Mouse (Mus musculus) megakaryocyte, adult 5-6 weeks (primary cell): Measurements from ENCODE around the gene Ppm1h. TPM values are rescaled to one million over a fixed set of nuclear protein-coding genes. Genes with fewer than 3 reads are reported as not detected.

Experiments used
- ATAC-seq: 2 replicates; pipeline ENCODE4 v1.8.0; 2016; ENCODE audit warnings: mild to moderate bottlenecking, inconsistent platforms; ENCODE audit not compliant: poor library complexity, severe bottlenecking
- total RNA-seq, 2 experiments: library from RNA; stranded (forward) in 1 of 2; stranded (reverse) in 1 of 2; fragments of 153-499, 151-499 nt in 1 of 2; fragments of 221-1000, 200-1000 nt in 1 of 2; gene quantifications; 2 replicates each; pipeline versions ENCODE4 v1.2.3 to v1.2.4; 2015 to 2017

Gene Ppm1h
- total RNA-seq, 2 experiments from 2014 or later: 27.9 to 31.8 TPM

DNA sequence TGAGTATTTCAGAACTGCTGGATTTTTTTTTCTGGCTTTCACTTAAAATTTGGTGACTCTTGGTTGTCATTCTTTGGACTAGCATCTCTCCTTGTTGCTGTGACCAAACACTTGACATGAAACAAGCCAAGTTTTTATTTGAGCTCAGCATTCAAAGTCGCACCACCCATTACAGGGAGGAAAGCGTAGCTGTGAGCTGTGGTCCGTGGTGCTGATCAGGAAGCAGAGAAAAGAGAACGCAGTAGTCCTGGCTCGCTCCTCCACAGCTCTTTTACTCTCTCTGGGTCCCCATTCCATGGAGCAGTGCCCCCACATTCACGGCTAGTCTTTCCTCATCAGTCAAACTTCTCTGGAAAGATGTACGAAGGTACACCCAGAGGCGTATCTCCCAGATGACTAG is 87.4 kb downstream of the Ppm1h start:
- no peak for ATAC-seq

DNA sequence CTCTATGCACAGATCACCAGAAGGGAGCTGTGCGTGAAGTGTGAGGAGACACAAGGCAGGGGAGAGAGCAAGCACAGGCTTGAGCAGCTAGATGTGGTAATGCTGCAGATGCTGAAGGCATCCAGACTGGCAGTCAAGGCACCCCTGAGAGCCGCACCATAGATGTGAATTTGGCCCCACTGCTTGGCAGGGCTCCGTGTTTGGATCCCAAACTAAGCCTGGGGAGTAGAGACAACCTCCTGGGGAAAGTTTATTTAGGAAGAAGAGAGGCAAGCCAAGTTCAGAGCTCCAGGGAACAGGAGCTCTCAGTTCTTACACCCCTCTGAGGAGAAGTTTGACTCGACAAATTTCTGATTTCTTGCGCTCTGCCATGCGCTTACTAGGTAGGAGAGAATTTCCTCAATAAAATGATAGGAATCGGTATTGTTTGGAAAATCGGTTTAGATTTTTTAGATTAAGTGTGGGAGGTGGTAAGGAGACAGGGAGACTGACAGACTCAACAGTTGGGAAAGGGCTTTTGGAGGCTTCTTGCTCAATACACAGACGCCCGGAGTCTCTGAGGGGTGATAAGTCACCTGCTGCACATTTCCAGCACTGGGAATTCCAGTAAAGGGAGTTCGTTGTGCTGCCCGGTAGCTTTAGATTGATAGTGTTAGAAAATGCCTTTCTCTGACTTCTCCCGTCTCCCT is 89.8 kb downstream of the Ppm1h start:
- ATAC-seq: no peak

DNA sequence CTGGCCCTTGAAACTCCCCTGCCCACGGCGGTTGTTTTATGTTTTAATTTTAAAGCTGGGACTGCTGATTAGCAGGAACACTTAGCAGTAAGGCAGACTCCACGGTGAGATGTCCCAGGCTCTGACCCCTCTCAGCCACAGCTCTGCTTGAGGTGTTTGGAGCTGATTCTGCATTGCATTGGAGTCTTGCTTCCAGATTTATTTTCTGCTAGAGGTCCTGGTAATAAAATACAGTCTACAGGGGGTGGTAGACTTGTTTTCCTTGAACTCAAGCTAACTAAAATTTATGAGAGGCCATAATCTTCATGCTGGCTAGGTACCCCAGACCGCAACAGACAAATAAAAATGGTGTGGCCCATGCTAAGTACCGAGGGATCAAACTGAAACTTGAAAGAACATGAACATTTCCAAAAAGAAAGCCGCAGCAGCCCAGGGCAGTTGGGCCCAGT is 90.4 kb downstream of the Ppm1h start:
- no peak for ATAC-seq

DNA sequence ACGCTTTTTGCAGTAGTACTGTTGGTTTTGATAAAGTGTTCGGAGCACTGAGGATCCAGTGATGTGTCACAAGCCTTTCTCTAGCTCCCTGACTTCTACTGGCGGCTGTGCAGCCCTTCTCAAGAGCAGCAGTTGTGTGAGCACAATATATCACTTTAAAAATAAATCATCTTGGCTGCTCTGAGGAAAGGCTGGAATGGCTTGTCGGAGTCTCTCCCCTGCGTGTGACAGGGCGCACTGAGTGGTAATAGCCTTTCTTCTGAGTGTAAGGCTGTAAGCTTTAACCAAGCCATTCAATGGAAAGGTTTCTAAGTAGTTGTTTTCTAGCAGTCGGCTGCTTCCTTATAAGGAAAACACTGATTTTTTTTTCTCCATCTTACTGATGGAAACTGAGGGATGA is 91.8 kb downstream of the Ppm1h start:
- ATAC-seq: no peak

DNA sequence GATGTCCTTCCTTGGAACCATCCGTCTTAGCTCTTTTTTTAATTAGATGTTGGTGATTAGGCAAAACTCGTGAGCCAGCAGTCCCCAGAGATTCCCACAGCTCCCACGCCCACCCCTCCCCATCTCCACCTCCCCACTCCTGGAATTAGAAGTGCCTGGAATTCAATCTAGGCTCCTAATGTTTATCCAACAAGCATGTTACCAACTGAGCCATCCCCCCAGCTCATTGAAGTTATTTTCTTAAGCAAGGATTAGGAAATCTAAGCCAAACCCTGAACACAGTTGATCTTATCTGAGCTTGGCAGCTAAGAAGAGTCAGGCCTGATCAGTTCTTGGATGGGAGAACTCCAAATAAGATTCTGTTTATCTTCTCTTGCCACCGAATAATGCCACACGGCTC is 92.4 kb downstream of the Ppm1h start:
- ATAC-seq: no peak

DNA sequence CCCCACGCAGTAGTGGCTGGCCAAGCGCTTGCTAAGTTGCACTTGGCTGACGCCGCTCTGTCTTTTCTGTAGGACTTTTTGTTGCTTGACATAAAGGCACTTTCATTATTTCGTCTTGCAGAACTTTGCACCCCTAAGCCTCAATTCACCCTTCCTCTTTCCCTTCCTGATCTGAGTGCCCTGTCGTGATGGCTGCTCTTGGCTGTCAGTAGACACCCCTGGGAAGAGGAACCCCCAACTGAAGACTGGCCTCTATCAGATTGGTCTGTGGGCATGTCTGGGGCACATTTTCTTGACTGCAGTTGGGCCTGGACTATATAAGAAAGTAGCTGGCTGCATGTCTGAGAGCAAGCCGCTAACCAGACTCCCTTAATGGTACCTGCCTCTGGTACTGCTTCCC is 95.6 kb downstream of the Ppm1h start:
- ATAC-seq: peak; percentile 97

DNA sequence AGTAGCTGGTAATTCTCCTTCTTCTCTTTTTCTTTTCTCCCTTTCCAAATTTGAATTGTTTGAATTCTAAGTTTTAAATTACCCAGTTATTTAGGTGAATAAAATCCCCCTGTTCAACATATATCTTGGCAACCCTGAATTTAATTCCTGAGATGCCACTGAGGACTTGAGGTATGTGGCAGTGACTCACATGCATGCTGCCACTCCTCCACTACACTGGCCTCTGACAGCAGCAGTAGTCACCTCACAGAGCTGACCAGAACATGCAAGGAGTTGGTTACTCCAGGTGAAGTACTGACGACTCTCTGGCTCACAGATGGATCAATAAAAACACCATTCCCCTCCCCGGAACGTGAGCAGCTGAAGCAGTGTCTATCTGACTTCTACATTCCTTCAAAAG is 98.9 kb downstream of the Ppm1h start:
- no peak for ATAC-seq

DNA sequence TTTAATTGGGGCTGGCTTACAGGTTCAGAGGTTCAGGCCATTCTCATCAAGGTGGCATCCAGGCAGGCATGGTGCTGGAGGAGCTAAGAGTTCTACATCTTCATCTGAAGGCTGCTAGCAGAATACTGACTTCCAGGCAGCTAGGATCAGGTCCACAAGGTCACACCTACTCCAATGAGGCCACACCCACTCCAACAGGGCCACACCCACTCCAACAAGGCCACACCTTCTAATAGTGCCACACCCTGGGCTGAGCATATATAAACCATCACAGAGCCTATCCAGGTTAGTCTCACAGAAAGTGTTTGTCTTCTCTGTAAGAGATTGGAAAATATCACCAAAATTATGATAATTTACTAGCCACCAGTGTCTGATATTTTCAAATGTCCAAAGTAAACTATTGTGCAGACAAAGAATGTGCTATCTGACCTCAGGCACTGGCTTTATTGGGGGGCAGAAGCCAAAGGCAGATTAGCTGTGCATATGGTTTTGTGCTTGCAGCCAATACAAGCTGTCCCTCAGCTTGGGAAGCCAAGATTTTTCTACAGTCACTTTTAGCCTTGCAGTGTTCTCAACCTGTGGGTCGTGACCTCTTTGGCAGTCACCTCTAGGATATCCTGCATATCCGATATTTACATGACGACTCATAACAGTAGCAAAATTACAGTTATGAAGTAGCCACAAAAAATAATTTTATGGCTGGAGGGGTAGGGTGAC is 99.5 kb downstream of the Ppm1h start:
- ATAC-seq: no peak

DNA sequence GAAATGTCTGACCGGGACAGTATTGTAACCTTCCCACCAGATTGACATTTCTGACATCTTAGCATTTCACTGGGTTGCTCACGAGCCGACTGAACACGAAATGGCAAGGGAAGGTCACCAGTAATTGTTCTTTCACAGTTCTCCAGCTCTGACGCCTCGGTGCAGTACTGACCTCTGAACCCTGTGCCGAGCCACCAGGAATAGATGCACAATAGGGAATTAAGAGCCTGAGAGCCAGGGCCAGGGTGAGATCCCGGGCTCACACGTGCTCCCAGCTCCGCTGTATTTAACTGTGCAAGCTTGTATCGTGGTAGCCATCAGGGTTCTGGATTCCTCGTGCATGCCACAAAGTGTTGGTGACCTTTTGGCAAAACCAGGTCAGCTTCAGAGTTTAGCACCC is 100.8 kb downstream of the Ppm1h start:
- no peak for ATAC-seq

DNA sequence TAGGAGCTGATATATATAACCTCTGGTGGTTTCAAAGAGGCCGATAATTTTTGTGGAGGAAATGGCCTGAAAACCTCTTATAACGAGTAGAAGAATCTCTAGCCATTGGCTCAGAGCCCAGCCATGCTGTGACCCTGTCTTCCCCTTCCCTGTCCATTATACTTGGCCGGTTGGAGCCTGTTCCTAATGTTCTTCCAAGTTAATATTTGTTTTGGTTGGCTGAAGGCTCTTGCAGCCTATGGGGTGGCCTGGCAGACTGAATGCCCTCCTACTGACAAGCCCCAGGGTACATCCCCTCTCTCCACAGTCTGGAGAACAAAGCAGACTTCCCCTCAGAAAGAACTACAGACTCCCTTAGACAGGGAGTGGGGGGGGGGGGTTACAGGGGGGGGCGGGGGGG is 104.2 kb downstream of the Ppm1h start:
- ATAC-seq: no peak

DNA sequence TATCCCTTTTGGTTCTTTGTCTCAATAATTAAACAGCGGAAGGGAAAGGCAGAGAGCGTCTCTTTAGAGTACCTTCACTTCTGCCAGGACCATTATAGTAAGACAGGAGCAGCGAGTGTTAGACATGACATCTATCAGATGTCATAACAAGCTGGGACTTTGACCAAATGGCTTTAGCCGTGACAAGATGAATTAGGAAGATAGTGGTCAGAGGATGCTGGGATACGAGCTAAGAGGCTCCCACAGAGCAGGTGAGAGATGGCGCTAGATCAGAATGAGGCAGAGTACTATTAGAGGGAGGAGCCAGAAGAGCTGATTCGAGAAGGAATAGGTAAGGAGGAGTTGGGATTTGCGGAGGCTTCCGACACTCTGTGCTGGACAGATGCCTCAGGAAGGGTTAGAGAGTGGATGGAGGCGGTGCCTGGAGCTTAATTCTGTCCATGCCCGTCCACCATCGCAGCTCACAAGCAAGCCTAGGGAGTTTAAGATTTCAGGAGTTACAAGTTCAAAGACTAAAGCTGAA is 111.1 kb downstream of the Ppm1h start:
- ATAC-seq: no peak

DNA sequence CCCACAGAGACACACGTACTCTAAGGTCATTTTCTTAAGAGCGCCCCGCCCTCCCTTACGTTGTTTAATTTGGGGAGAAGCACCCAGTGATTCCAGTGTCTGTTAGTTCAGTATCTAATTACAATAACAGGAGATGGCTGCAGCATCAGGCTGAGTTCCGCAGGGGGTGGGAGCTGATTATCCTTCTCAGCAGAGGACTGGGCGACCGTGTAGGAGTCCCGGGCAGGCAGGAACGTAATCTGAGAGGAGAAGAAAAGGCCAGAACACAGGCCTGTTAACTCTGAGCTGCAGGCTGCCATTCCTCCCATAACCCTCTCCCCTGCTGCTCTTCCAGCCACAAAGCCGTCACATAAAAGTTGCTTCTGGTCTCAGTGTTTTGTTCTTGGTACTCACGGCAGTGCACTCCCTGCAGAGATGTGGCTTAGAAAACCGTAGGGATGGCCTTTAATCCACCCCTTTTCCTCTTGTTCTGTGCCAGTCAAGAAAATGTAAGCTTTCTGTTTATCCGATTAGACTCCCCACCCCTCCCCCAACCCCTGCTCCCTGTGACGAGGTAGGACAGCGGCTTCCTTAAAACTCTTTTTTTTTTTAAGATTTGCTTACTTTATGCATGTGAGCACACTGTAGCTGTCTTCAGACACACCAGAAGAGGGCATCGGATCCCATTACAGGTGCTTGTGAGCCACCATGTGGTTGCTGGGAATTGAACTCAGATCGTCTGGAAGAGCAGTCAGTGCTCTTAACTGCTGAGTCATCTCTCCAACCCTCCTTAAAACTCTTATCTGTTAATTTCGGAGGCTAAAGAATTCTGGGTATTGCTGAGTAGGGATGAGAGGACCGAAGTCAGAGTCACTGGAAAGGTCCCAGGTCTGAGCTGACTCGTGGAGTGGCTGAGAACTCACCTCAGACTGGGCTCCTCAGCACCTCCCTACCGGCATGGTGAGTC is 113.7 kb downstream of the Ppm1h start:
- ATAC-seq: peak; percentile 29

DNA sequence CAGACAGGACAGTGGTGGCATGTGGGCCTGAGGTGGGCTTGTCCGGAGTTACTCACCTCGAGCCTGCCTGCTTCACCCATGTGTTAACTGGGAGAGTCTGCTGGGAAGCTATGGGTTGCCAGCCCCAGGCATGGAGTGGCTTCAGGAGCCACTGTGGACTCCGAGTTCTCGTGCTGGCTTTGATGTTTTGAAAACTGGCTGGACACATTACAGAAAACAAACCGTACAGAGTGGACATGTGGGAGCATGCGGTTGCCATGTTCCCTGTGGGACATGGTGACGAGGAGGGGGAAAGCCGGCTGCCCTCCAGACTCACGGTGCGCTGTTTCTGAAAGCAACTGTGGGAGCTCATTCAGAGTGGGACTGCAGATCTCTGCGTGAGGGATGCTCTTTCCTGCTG is 114.6 kb downstream of the Ppm1h start:
- ATAC-seq: no peak

DNA sequence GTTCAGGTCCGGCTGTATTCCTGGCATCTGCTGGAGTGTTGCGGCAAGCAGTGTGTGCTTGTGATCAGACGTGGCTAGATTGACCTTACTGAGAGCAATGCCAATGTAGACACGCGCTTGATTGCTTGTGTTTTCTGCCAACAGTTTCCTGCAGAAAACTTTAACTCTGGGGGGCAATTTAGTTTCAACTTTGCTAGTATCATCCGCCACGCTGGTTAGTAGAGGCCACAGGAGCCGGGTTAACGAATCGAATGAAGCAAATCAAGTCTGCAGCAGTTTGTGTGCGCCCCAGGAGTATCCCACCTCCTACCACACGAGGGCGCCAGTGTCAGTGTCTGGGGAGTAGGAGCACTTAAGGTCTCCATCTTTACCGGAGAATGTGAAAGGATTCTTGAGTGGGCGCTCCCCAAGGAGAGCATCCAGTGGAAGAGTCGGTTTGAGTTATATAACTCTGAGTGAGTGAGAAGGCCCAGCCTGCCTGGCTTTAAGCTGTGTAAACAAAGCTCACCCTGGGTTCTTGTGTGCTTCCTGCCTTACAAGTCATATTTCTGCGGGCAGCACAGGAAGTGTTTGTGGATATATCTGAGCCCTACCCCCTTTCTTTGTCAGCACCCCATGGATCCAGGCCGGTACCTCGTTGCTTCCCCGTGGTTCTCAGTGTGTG is 115.8 kb downstream of the Ppm1h start:
- ATAC-seq: peak; percentile 90

DNA sequence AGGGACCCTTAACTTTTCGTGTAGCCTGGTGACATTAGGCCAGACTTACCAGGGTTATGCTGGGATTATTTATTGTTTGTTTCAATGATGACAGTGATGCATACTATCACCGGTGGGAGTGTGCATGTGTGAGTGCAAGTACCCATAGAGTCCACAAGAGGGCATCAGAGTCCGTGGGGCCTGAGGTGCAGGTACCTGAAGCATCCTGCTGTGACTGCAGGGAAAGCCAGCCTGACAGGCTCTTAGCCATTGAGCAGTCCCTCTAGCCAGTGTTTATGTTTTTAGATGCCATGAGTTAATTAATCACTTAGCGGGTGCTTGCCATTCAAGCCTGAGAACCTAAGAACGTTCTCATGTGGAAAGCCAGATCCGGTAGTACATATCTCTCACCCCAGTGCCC is 119.4 kb downstream of the Ppm1h start:
- ATAC-seq: no peak

DNA sequence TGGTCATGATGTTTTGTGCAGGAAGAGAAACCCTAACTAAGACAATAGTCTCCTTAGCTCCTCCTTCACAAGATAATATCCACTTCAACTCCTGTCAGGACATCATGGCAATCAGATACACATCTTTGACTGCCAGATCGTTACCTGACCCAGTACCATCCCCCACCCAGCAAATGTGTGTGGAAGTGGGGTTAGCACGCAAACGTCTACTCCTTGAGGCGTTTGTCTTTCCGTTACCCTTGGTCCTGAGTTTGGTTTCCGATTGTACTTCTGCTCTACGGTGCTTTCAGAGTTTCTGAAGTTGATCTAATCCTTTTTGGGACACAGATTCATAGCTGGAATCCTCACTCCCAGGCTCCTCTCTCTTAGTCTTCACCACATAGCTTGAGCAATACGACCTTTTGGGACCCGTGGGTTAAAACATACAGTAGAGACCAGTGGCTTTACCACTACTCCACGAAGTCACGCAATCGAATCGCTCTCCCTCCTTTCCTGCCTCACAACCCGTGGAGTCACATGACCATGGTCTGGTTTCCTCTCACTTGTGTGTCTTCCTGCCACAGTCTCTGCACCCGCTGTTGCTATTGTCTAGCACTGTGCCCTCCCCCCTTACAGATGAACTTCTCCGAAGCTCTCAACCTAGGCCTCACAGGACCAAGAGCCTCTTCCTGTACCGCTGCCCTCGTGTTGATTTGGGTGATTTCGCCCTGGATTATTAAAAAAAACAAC is 121.6 kb downstream of the Ppm1h start:
- ATAC-seq: peak; percentile 73

DNA sequence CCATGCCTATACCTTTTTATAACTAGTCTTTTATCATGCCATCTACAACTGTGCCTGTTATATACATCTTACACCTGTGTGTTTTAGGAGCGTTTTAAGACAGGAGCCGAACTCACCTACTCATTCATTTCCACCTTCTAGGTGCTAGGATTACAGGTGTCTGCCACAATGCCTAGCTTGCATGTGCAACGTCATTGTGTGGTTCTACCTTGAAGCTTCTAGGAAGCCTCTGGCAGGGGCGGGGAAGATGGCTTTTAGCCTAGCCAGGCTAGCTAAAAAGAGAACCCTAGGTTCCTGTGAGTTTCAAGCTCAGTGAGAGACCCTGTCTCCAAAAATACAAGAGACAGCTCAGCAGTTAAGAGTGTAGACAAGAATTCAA is 122.2 kb downstream of the Ppm1h start:
- ATAC-seq: peak; percentile 48

DNA sequence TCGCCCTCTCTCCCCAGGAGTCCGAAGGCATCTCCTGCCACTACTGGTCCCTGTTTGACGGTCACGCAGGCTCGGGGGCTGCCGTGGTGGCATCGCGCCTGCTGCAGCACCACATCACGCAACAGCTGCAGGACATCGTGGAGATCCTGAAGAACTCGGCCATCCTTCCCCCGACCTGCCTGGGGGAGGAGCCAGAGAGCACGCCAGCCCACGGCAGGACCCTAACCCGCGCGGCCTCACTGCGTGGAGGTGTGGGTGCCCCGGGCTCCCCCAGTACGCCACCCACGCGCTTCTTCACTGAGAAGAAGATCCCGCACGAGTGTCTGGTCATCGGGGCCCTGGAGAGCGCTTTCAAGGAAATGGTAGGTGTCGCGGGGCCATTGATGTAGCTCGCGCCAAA is 123.7 kb downstream of the Ppm1h start:
- ATAC-seq: no peak

DNA sequence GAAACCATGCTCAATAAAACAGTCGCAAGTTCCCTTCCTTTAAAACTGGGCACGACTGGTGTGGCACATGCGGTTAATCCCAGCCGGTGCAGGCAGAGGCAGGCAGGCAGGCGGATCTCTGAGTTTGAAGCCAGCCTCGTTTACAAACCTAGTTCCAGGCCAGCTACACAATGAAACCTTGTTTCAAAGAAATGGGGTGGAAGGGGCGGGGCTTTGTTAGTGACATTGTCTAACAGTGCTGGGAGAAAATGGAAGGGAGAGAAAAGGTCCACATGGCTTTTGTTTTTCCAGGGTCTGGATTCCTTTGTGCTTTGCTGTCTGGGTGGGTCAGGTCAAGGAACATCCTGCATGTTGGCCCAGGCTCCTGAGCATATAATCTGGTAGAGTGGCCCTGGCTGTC is 124.3 kb downstream of the Ppm1h start:
- no peak for ATAC-seq

DNA sequence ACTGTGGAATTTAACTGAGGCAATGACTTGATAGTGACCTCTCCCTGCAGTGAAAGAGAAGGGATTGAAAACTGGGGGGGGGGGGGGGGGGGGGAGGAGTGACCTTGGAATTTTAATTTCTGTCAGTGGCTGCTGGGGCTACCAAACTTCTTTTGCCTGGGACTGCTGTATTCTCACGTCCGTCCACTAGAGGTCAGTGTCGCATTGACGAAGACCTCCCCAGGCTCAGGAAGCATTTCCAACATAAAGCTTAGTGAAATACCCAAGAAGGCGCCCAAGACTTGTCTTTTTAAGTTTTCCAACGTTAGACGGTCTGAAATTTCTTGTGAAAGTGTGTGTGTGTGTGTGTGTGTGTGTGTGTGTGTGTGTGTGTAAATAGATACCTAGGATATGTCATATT is 125.3 kb downstream of the Ppm1h start:
- ATAC-seq: peak; percentile 58
